ENCODE assay signal across 11 mouse cellular contexts in the genomic region with DNA sequence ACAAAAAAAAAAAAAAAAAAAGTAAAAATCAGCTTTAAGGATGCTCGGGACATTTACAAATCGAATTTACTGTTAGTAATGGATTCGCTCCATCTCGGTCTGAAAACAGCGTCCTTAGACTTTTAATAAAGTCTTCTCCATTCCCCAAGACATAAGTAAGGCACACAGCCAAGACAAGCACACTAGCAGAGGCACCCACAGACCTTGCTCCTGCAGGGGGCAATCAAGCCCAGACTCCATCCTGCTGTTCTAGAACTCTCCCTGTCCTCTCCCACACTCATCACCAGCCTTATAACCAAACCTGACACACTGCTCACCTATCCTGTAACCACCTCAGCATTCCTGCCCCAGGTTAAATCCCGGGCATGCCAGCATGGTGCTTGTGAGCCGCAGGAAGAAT. TPM values are rescaled to one million over a fixed set of nuclear protein-coding genes. Genes with fewer than 3 reads are reported as not detected.
DNase-seq lines count a peak whose midpoint lies in the region; ATAC-seq lines count a peak whose summit lies in the region.
"Had no signal": no experiment of that assay in that cellular context is flagged by ENCODE, and none has a peak within 500 bp of the region (broad histone marks: within the 10 kb centered on the region; RNA-seq: fewer than 3 reads in every experiment).

No protein-coding gene starts in this region.

- H3K27me3 ChIP-seq in forebrain, embryonic 15.5 days: no peaks in the 10 kb centered on the region
- no peaks in the 10 kb centered on the region for H3K27me3 ChIP-seq in intestine, embryonic 15.5 days (replicated peaks)
- H3K27me3 ChIP-seq in lung, embryonic 15.5 days: no peaks in the 10 kb centered on the region
- H3K27me3 ChIP-seq: embryonic facial prominence, embryonic 13.5 days; neural tube, embryonic 12.5 days had no signal

- H3K9me3 ChIP-seq in forebrain, embryonic 15.5 days: no peaks in the 10 kb centered on the region
- H3K9me3 ChIP-seq in intestine, embryonic 15.5 days: no peaks in the 10 kb centered on the region
- no peaks in the 10 kb centered on the region for H3K9me3 ChIP-seq in lung, embryonic 15.5 days
- H3K9me3 ChIP-seq: embryonic facial prominence, embryonic 13.5 days; neural tube, embryonic 12.5 days had no signal

- H3K9ac ChIP-seq in forebrain, embryonic 15.5 days (replicated peaks): no peak overlapping the region
- H3K9ac ChIP-seq in intestine, embryonic 15.5 days: no peak overlapping the region
- no peak overlapping the region for H3K9ac ChIP-seq in lung, embryonic 15.5 days
- H3K9ac ChIP-seq: neural tube, embryonic 12.5 days had no signal

- DNase-seq in cerebellum, postnatal 36 days: no peak
- DNase-seq in urinary bladder, postnatal 25 days (ENCODE audit: low spot score): no peak
- DNase-seq in urinary bladder, adult 2 months (ENCODE audit: low spot score): no peak
- DNase-seq in spleen, postnatal 14 days (ENCODE audit: low spot score in 2 of 2): no peak
- DNase-seq: left cerebral cortex, postnatal 4 days had no signal

- no peak overlapping the region for H3K4me3 ChIP-seq in forebrain, embryonic 15.5 days
- no peak overlapping the region for H3K4me3 ChIP-seq in intestine, embryonic 15.5 days (replicated peaks)
- H3K4me3 ChIP-seq in lung, embryonic 15.5 days: no peak overlapping the region
- H3K4me3 ChIP-seq: embryonic facial prominence, embryonic 13.5 days; neural tube, embryonic 12.5 days had no signal

- peaks cover 26% of the 10 kb centered on the region for H3K4me1 ChIP-seq in forebrain, embryonic 15.5 days
- H3K4me1 ChIP-seq in intestine, embryonic 15.5 days (replicated peaks): peaks cover 15% of the 10 kb centered on the region
- H3K4me1 ChIP-seq in lung, embryonic 15.5 days: peaks cover 40% of the 10 kb centered on the region

- no peaks in the 10 kb centered on the region for H3K36me3 ChIP-seq in forebrain, embryonic 15.5 days
- H3K36me3 ChIP-seq in intestine, embryonic 15.5 days: no peaks in the 10 kb centered on the region
- no peaks in the 10 kb centered on the region for H3K36me3 ChIP-seq in lung, embryonic 15.5 days
- H3K36me3 ChIP-seq: embryonic facial prominence, embryonic 13.5 days; neural tube, embryonic 12.5 days had no signal

- ATAC-seq in cerebellum, adult (ENCODE audit: insufficient number of reproducible peaks, low FRiP score, low TSS enrichment): peak; percentile 39; the same call in 1 of the 2 replicates
- no peak for ATAC-seq in forebrain, embryonic 15.5 days (replicated peaks)
- no peak for ATAC-seq in intestine, embryonic 15.5 days
- ATAC-seq in lung, embryonic 15.5 days (ENCODE audit: borderline replicate concordance, extremely low read depth, low FRiP score, low TSS enrichment): peak; percentile 41; the same call in 1 of the 2 replicates

- 69% methylated on average over 7 of the region's 7 CpGs for WGBS in forebrain, embryonic 15.5 days
- 67% methylated on average over 7 of the region's 7 CpGs for WGBS in intestine, embryonic 15.5 days
- WGBS in lung, embryonic 15.5 days: 59% methylated on average over 7 of the region's 7 CpGs

- H3K4me2 ChIP-seq in forebrain, embryonic 15.5 days (replicated peaks): no peak overlapping the region
- H3K4me2 ChIP-seq in intestine, embryonic 15.5 days (replicated peaks): no peak overlapping the region
- no peak overlapping the region for H3K4me2 ChIP-seq in lung, embryonic 15.5 days
- H3K4me2 ChIP-seq: embryonic facial prominence, embryonic 13.5 days; neural tube, embryonic 12.5 days had no signal

- 0 out of 2 replicates have a peak overlapping the region, but pooled peaks have one; percentile 4 for H3K27ac ChIP-seq in forebrain, embryonic 15.5 days (replicated peaks)
- H3K27ac ChIP-seq in intestine, embryonic 15.5 days: peak overlapping the region; percentile 56; the same call in 1 of the 2 replicates
- H3K27ac ChIP-seq in lung, embryonic 15.5 days: peak overlapping the region; percentile 77
- H3K27ac ChIP-seq: neural tube, embryonic 12.5 days had no signal

RNA-seq across cellular contexts. Expression of a gene that starts 52.9 kb away (rescaled TPM):
- 2.6 TPM in 2 replicates for polyA plus RNA-seq in forebrain, embryonic 15.5 days (2015; fragmentation: Nextera tagmentation; extraction: Ambion mirVana)
- 1.6 and 2.0 TPM in 2 replicates for polyA plus RNA-seq in intestine, embryonic 15.5 days (2015; fragmentation: Nextera tagmentation; extraction: Ambion mirVana)
- 2.5 and 2.9 TPM in 2 replicates for polyA plus RNA-seq in lung, embryonic 15.5 days (2015; fragmentation: Nextera tagmentation; extraction: Ambion mirVana)
- 14.2 and 17.9 TPM in 2 replicates for polyA plus RNA-seq in urinary bladder, adult 2 months (2012; rRNA removed)

Comparison
In these comparisons a context has a peak if more than half of its experiments do, and no peak if none do; other contexts are left out.
1. ATAC-seq: peak in cerebellum, adult (single experiment) and lung, embryonic 15.5 days (single experiment); none in forebrain, embryonic 15.5 days (single experiment) and intestine, embryonic 15.5 days (single experiment).
2. H3K27ac ChIP-seq: peak in every context shown above with its lines; median percentile 77 in lung, embryonic 15.5 days; 56 in intestine, embryonic 15.5 days; 4 in forebrain, embryonic 15.5 days.